In genomic region chr4:104458726-104459125, GRCm38 (mm10) we compare ENCODE assay signal across 12 mouse cellular contexts.
DNase-seq lines count a peak whose midpoint lies in the region; ATAC-seq and TF ChIP-seq lines count a peak whose summit lies in the region.
"Had no signal": no experiment of that assay in that cellular context is flagged by ENCODE, and none has a peak within 500 bp of the region (broad histone marks: within the 10 kb centered on the region; RNA-seq: fewer than 3 reads in every experiment).

No protein-coding gene starts in this region.

- H3K4me1 ChIP-seq in hindbrain, postnatal 0 days (ENCODE audit: insufficient read depth, low read length) = no peaks in the 10 kb centered on the region
- H3K4me1 ChIP-seq in hindbrain, embryonic 12.5 days = peaks cover 2% of the 10 kb centered on the region; the same call in 1 of the 2 replicates
- H3K4me1 ChIP-seq in heart, embryonic 12.5 days (replicated peaks) = no peaks in the 10 kb centered on the region
- peaks cover 7% of the 10 kb centered on the region; the same call in 1 of the 2 replicates for H3K4me1 ChIP-seq in midbrain, embryonic 10.5 days

- H3K27me3 ChIP-seq in hindbrain, postnatal 0 days (ENCODE audit: insufficient read depth, low read length) = no peaks in the 10 kb centered on the region
- H3K27me3 ChIP-seq in hindbrain, embryonic 12.5 days = no peaks in the 10 kb centered on the region
- H3K27me3 ChIP-seq in heart, embryonic 12.5 days (replicated peaks) = no peaks in the 10 kb centered on the region
- no peaks in the 10 kb centered on the region for H3K27me3 ChIP-seq in midbrain, embryonic 10.5 days (ENCODE audit: low read depth, poor library complexity, severe bottlenecking)
- H3K27me3 ChIP-seq: CH12.LX; embryonic facial prominence, embryonic 13.5 days; limb, embryonic 13.5 days had no signal

- intact Hi-C loops in left cerebral cortex, postnatal 4 days (cut with DNase I) = no loop called here

- 30% methylated on average over 5 of the region's 5 CpGs for WGBS in hindbrain, postnatal 0 days
- WGBS in hindbrain, embryonic 12.5 days = 80% methylated on average over 5 of the region's 5 CpGs
- WGBS in heart, embryonic 12.5 days = 72% methylated on average over 5 of the region's 5 CpGs
- WGBS in midbrain, embryonic 10.5 days = 85% methylated on average over 5 of the region's 5 CpGs

- TF ChIP-seq CTCF in hindbrain, postnatal 0 days (IDR thresholded peaks at IDR 0.05; ENCODE audit: low read depth) = no peak

- H3K27ac ChIP-seq in hindbrain, postnatal 0 days = no peak overlapping the region
- no peak overlapping the region for H3K27ac ChIP-seq in hindbrain, embryonic 12.5 days
- H3K27ac ChIP-seq in heart, embryonic 12.5 days (ENCODE audit: poor library complexity, severe bottlenecking) = no peak overlapping the region
- H3K27ac ChIP-seq in midbrain, embryonic 10.5 days (replicated peaks) = no peak overlapping the region
- H3K27ac ChIP-seq: embryonic facial prominence, embryonic 13.5 days; hindbrain, embryonic 10.5 days; limb, embryonic 13.5 days had no signal

- H3K36me3 ChIP-seq in hindbrain, postnatal 0 days (ENCODE audit: insufficient read depth, low read length) = no peaks in the 10 kb centered on the region
- no peaks in the 10 kb centered on the region for H3K36me3 ChIP-seq in hindbrain, embryonic 12.5 days
- no peaks in the 10 kb centered on the region for H3K36me3 ChIP-seq in heart, embryonic 12.5 days
- H3K36me3 ChIP-seq in midbrain, embryonic 10.5 days = no peaks in the 10 kb centered on the region
- H3K36me3 ChIP-seq: embryonic facial prominence, embryonic 13.5 days; hindbrain, embryonic 10.5 days; limb, embryonic 13.5 days had no signal

- no peak overlapping the region for H3K4me2 ChIP-seq in hindbrain, postnatal 0 days (ENCODE audit: low read depth, low read length)
- no peak overlapping the region for H3K4me2 ChIP-seq in hindbrain, embryonic 12.5 days (replicated peaks)
- H3K4me2 ChIP-seq in heart, embryonic 12.5 days = no peak overlapping the region
- H3K4me2 ChIP-seq: embryonic facial prominence, embryonic 13.5 days; limb, embryonic 13.5 days had no signal

- no peak overlapping the region for H3K4me3 ChIP-seq in hindbrain, postnatal 0 days (ENCODE audit: low read length)
- H3K4me3 ChIP-seq in hindbrain, embryonic 12.5 days = no peak overlapping the region
- no peak overlapping the region for H3K4me3 ChIP-seq in heart, embryonic 12.5 days
- no peak overlapping the region for H3K4me3 ChIP-seq in midbrain, embryonic 10.5 days
- H3K4me3 ChIP-seq: embryonic facial prominence, embryonic 13.5 days; hindbrain, embryonic 10.5 days; limb, embryonic 13.5 days had no signal

- no peaks in the 10 kb centered on the region for H3K9me3 ChIP-seq in hindbrain, postnatal 0 days (ENCODE audit: low read length)
- no peaks in the 10 kb centered on the region for H3K9me3 ChIP-seq in hindbrain, embryonic 12.5 days (replicated peaks)
- no peaks in the 10 kb centered on the region for H3K9me3 ChIP-seq in heart, embryonic 12.5 days (replicated peaks)
- no peaks in the 10 kb centered on the region for H3K9me3 ChIP-seq in midbrain, embryonic 10.5 days (replicated peaks)
- H3K9me3 ChIP-seq: embryonic facial prominence, embryonic 13.5 days; hindbrain, embryonic 10.5 days; limb, embryonic 13.5 days had no signal

- H3K9ac ChIP-seq in hindbrain, postnatal 0 days (replicated peaks; ENCODE audit: low read length) = no peak overlapping the region
- H3K9ac ChIP-seq in hindbrain, embryonic 12.5 days = no peak overlapping the region
- H3K9ac ChIP-seq in heart, embryonic 12.5 days = no peak overlapping the region
- H3K9ac ChIP-seq: embryonic facial prominence, embryonic 13.5 days; limb, embryonic 13.5 days had no signal

- 0 out of 2 replicates have a peak, but pooled peaks have one; percentile 40 for ATAC-seq in hindbrain, postnatal 0 days
- ATAC-seq in hindbrain, embryonic 12.5 days (ENCODE audit: low FRiP score) = no peak
- no peak for ATAC-seq in heart, embryonic 12.5 days (ENCODE audit: insufficient number of reproducible peaks, low FRiP score)

- peak; percentile 74 for DNase-seq in hindbrain, postnatal 0 days (ENCODE audit: low spot score)
- DNase-seq in cerebellum, adult 18-20 months = peak; percentile 79 to 84
- DNase-seq in layer of hippocampus, adult 18-20 months (ENCODE audit: low spot score in 2 of 2) = peak; percentile 63 to 79
- peak; percentile 84 for DNase-seq in left cerebral cortex, postnatal 4 days
- DNase-seq in midbrain, embryonic 10.5 days (ENCODE audit: low spot score) = no peak
- DNase-seq: lung, postnatal 14 days had no signal
